11 mouse cellular contexts compared by ENCODE assay signal in the genomic region with DNA sequence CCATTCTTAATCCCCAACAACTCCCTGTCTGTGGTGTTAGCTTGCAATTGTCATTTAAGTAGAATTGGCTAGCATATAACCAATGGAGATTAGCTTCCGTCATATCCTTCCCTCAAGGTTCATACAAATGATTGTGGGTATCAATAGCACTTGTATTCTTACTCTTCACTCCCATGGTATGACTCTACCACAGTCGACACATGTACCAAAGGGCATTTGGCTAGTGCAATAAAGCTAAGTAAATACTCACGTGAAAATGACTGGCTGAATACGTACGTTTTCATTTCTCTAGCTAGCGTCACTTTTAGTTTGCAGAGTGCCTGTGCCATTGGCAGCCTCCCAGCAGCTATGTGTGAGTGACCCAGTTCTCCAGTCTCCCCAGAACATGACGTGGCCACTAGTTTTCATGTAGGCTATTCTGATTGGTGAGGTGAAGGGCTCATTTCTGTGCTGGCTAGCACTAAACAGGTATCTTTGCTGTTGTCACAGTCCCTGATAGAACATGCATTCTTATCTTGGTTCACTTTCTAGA.
DNase-seq lines count a peak whose midpoint lies in the region; TF ChIP-seq lines count a peak whose summit lies in the region.
"Had no signal": no experiment of that assay in that cellular context is flagged by ENCODE, and none has a peak within 500 bp of the region (broad histone marks: within the 10 kb centered on the region; RNA-seq: fewer than 3 reads in every experiment).

No protein-coding gene starts in this region.

- no peak overlapping the region for H3K4me3 ChIP-seq in layer of hippocampus, adult 2 months
- H3K4me3 ChIP-seq: embryonic facial prominence, embryonic 13.5 days; heart, adult 2 months had no signal

- no peak for TF ChIP-seq CTCF in layer of hippocampus, adult 2 months (conservative IDR thresholded peaks at IDR 0.05)

- no peak overlapping the region for H3K27ac ChIP-seq in layer of hippocampus, adult 2 months
- H3K27ac ChIP-seq: embryonic facial prominence, embryonic 13.5 days; heart, adult 2 months had no signal

- peak; percentile 29 to 36 for DNase-seq in left cerebral cortex, adult 18-20 months (ENCODE audit: low spot score in 2 of 2)
- DNase-seq in left cerebral cortex, adult 11 months (ENCODE audit: low spot score) = no peak
- peak; percentile 70 for DNase-seq in adrenal gland, postnatal 10 days
- peak; percentile 52 to 56 for DNase-seq in cerebellum, postnatal 10 days
- peak; percentile 16 for DNase-seq in lung, postnatal 25 days (ENCODE audit: low spot score)
- no peak for DNase-seq in spleen, adult 18-20 months
- DNase-seq in kidney, adult 9 months = no peak
- no peak for DNase-seq in layer of hippocampus, adult 2 months (ENCODE audit: low spot score in 2 of 2)
- DNase-seq: heart, adult 2 months; heart, postnatal 36 days had no signal

Comparison
In these comparisons a context has a peak if more than half of its experiments do, and no peak if none do; other contexts are left out.
1. DNase-seq: peak in left cerebral cortex, adult 18-20 months (2 of 2), adrenal gland, postnatal 10 days (single experiment), cerebellum, postnatal 10 days (2 of 2) and lung, postnatal 25 days (single experiment); none in left cerebral cortex, adult 11 months (single experiment), spleen, adult 18-20 months (0 of 2), kidney, adult 9 months (single experiment) and layer of hippocampus, adult 2 months (0 of 2).